19 mouse cellular contexts compared by ENCODE assay signal in genomic region chr14:62215071-62215470, GRCm38 (mm10).
"Had no signal": no experiment of that assay in that cellular context is flagged by ENCODE, and none has a peak within 500 bp of the region (broad histone marks: within the 10 kb centered on the region; RNA-seq: fewer than 3 reads in every experiment).

No protein-coding gene starts in this region.

- H3K27me3 ChIP-seq: liver, embryonic 12.5 days; midbrain, embryonic 12.5 days; neural tube, embryonic 13.5 days; neural tube, embryonic 15.5 days had no signal

- H3K9ac ChIP-seq: liver, embryonic 12.5 days; liver, embryonic 14.5 days; midbrain, embryonic 12.5 days; neural tube, embryonic 13.5 days; neural tube, embryonic 15.5 days had no signal

- H3K9me3 ChIP-seq: liver, embryonic 12.5 days; midbrain, embryonic 10.5 days; midbrain, embryonic 12.5 days; neural tube, embryonic 13.5 days; neural tube, embryonic 15.5 days had no signal

- H3K4me1 ChIP-seq: liver, embryonic 12.5 days; midbrain, embryonic 10.5 days; midbrain, embryonic 12.5 days; neural tube, embryonic 13.5 days; neural tube, embryonic 15.5 days had no signal

- ATAC-seq: liver, embryonic 12.5 days; midbrain, embryonic 16.5 days had no signal

- DNase-seq: lung, adult 2 months; lung, postnatal 4 days; midbrain, embryonic 14.5 days; retina, postnatal 1 day; right cerebral cortex, adult 18-20 months; right cerebral cortex, postnatal 25 days; right cerebral cortex, postnatal 4 days; spleen, adult 18-20 months; thymus, adult 18-20 months; thymus, postnatal 14 days; thymus, postnatal 36 days had no signal

- H3K36me3 ChIP-seq: liver, embryonic 12.5 days; midbrain, embryonic 10.5 days; midbrain, embryonic 12.5 days; neural tube, embryonic 13.5 days; neural tube, embryonic 15.5 days had no signal

- H3K4me3 ChIP-seq: liver, embryonic 12.5 days; midbrain, embryonic 10.5 days; midbrain, embryonic 12.5 days; myocyte; neural tube, embryonic 13.5 days; neural tube, embryonic 15.5 days had no signal

- H3K4me2 ChIP-seq: liver, embryonic 12.5 days; midbrain, embryonic 12.5 days; neural tube, embryonic 13.5 days; neural tube, embryonic 15.5 days had no signal

- H3K27ac ChIP-seq: liver, embryonic 12.5 days; liver, embryonic 14.5 days; midbrain, embryonic 10.5 days; midbrain, embryonic 12.5 days; neural tube, embryonic 13.5 days; neural tube, embryonic 15.5 days had no signal
